Mouse (Mus musculus): Measurements from ENCODE around the gene Ndufa11.

DNA sequence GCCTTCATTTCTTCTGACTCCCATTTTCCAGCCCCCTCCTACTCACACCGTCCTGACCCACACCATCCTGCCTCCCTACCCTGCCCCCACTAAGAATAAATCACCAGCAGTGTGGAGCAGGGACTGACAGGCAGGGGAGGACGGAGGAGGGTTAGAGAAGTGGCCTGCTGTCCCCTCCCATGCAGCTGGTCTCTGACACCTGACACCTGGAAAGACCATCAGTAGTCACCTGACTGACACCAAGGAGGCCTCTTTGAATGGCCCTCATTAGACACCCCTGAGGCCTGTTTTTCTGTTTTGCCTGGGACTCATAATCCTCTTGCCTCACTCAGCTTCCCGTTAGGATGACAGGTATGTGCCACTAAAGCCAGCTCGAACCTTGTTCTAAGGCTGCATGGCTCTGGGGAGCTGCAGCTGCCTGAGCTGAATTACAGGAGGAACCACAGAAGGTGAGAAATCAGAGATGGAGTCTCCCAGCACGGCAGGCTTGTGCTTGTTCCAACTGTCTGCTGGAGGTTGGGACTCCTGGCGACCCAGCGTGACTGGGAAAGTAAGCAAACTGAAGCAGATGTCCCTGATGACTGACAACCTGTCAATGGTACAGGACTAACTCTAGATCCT lies 9.6 kb downstream of the Ndufa11 start:
- TF ChIP-seq POLR2A (IDR thresholded peaks at IDR 0.05; ENCODE audit: borderline replicate concordance, extremely low read depth, low read depth, low read length) (no peak), CTCF (IDR thresholded peaks at IDR 0.05; ENCODE audit: insufficient read depth, low read length) (no peak)

All from lung, adult 2 months (tissue).